Mouse (Mus musculus): ENCODE measurements around the gene Elovl5. TPM values are rescaled to one million over a fixed set of nuclear protein-coding genes. Genes with fewer than 3 reads are reported as not detected.

The Elovl5 gene
- polyA plus RNA-seq, 1 experiment from 2014 or later: 101 TPM

Other genes starting within 250 kb of the Elovl5 start
- 23.6 and 24.7 TPM in 2 replicates for gene Gclc, start 162.8 kb upstream of the Elovl5 start, polyA plus RNA-seq (2014; fragmentation: Nextera tagmentation; extraction: Ambion mirVana)
- gene Gcm1, start 134.6 kb downstream of the Elovl5 start, polyA plus RNA-seq (2014; fragmentation: Nextera tagmentation; extraction: Ambion mirVana): not detected in 2 replicates
- gene Fbxo9, start 191.7 kb downstream of the Elovl5 start, polyA plus RNA-seq (2014; fragmentation: Nextera tagmentation; extraction: Ambion mirVana): 29.8 and 30.8 TPM in 2 replicates
- 33.9 and 35.0 TPM in 2 replicates for gene Ick, start 191.8 kb downstream of the Elovl5 start, polyA plus RNA-seq (2014; fragmentation: Nextera tagmentation; extraction: Ambion mirVana)